Mouse (Mus musculus) liver, adult 2 months (tissue): Measurements from ENCODE around the gene Ffar4. TPM values are rescaled to one million over a fixed set of nuclear protein-coding genes. Genes with fewer than 3 reads are reported as not detected.

ENCODE experiments used
- DNase-seq: peaks from one replicate; pipeline ENCODE4 v3.0.0-alpha.2; 2011; ENCODE audit warnings: low read depth, low spot score; ENCODE audit errors: extremely low read depth
- H3K27ac ChIP-seq: fragments of 200-500 bp; replicated peaks from 2 replicates; pipeline ENCODE4 v1.5.1; 2012; ENCODE audit warnings: low read depth, mild to moderate bottlenecking, control low read depth, inconsistent platforms, low read length; ENCODE audit not compliant: insufficient read depth
- H3K27me3 ChIP-seq: fragments of 200-500 bp; 2 replicates; pipeline ENCODE4 v1.6.1; 2012; ENCODE audit warnings: mild to moderate bottlenecking, moderate library complexity, low read length, inconsistent platforms; ENCODE audit not compliant: control insufficient read depth, insufficient read depth
- H3K36me3 ChIP-seq: fragments of 200-500 bp; 2 replicates; pipeline ENCODE4 v1.6.1; 2012; ENCODE audit warnings: low read length, inconsistent platforms; ENCODE audit not compliant: control insufficient read depth, insufficient read depth
- H3K4me1 ChIP-seq: fragments of 200-500 bp; 2 replicates; pipeline ENCODE4 v1.6.1; 2011; ENCODE audit warnings: low read length; ENCODE audit not compliant: control insufficient read depth, insufficient read depth
- H3K4me3 ChIP-seq: fragments of 200-500 bp; 2 replicates; pipeline ENCODE4 v1.5.1; 2011; ENCODE audit warnings: low read depth, mild to moderate bottlenecking, control low read depth, low read length, moderate library complexity; ENCODE audit not compliant: insufficient read depth
- H3K79me2 ChIP-seq: fragments of 200-500 bp; 2 replicates; pipeline ENCODE4 v1.6.1; 2012; ENCODE audit warnings: inconsistent platforms, mild to moderate bottlenecking, low read length, moderate library complexity; ENCODE audit not compliant: control insufficient read depth, insufficient read depth
- H3K9ac ChIP-seq: fragments of 200-500 bp; 2 replicates; pipeline ENCODE4 v1.6.1; 2012; ENCODE audit warnings: low read depth, mild to moderate bottlenecking, control low read depth, inconsistent platforms, low read length
- CTCF ChIP-seq: fragments of 200-500 bp; IDR thresholded peaks from 2 replicates; pipeline ENCODE4 v1.5.1; 2011; ENCODE audit warnings: low read depth, low read length, control low read depth
- POLR2A ChIP-seq: fragments of 200-500 bp; IDR thresholded peaks from 2 replicates; pipeline ENCODE4 v1.6.1; 2011; ENCODE audit warnings: low read length, control low read depth; ENCODE audit not compliant: insufficient read depth; ENCODE audit errors: extremely low read depth
- WGBS: fragments of 180-500 bp; shearing (Covaris S2); methylation state at CpG from one replicate; pipeline ENCODE4 v1.1.7; 2018; 5-methylcytosine and 5-hydroxymethylcytosine counted together
- polyA plus RNA-seq: library from polyadenylated mRNA; depleted of rRNA; stranded (reverse); fragments of >200 nt; gene quantifications from 2 replicates; pipeline ENCODE4 v1.2.3, GENCODE M21; 2012
- total RNA-seq: library from RNA; depleted of rRNA; stranded (reverse); fragments of >200 nt; gene quantifications from 2 replicates; pipeline ENCODE4 v1.2.3, GENCODE M21; 2014

The Ffar4 gene
- total and polyA plus RNA-seq, 2 experiments = 0.09 to 0.83 TPM

GRCm38 (mm10) chr19:38124401-38125218 is 27.7 kb downstream of the Ffar4 start:
- H3K79me2 ChIP-seq = peaks cover 7% of the 10 kb centered on the region; the same call in 1 of the 2 replicates
- DNase-seq = no peak
- TF ChIP-seq POLR2A = peak; percentile 94
- no peak for TF ChIP-seq CTCF
- peak overlapping the region; percentile 94 for H3K9ac ChIP-seq
- under 1% methylated on average over 72 of the region's 77 CpGs for WGBS
- H3K27ac ChIP-seq = peak overlapping the region; percentile 99
- peaks cover 30% of the 10 kb centered on the region for H3K36me3 ChIP-seq
- peaks cover 13% of the 10 kb centered on the region for H3K4me1 ChIP-seq
- H3K4me3 ChIP-seq = peak overlapping the region; percentile 92
- no peaks in the 10 kb centered on the region for H3K27me3 ChIP-seq

- peaks cover 10% of the 10 kb centered on the region for H3K4me1 ChIP-seq
- DNase-seq = peak; percentile 98
Measured at GRCm38 (mm10) chr19:38125219-38125610, 28.3 kb downstream of the Ffar4 start, which contains the start of gene Rbp4. Gene Rbp4 (minus strand): TSS chr19:38125281.

GRCm38 (mm10) chr19:38126656-38127055 is 29.8 kb downstream of the Ffar4 start:
- peak overlapping the region; percentile 47 for H3K27ac ChIP-seq
- no peak overlapping the region for H3K9ac ChIP-seq
- peaks cover 10% of the 10 kb centered on the region for H3K4me1 ChIP-seq
- peaks cover 21% of the 10 kb centered on the region for H3K36me3 ChIP-seq
- no peak overlapping the region for H3K4me3 ChIP-seq
- 26% methylated on average over 8 of the region's 8 CpGs for WGBS
- TF ChIP-seq POLR2A (no peak), CTCF (no peak)
- DNase-seq = peak; percentile 73
- no peaks in the 10 kb centered on the region for H3K27me3 ChIP-seq
- H3K79me2 ChIP-seq = peaks cover 7% of the 10 kb centered on the region; the same call in 1 of the 2 replicates

More at GRCm38 (mm10) chr19:38125219-38125610, 28.3 kb downstream of the Ffar4 start, which contains the start of gene Rbp4:
- H3K79me2 ChIP-seq = peaks cover 7% of the 10 kb centered on the region; the same call in 1 of the 2 replicates
- H3K36me3 ChIP-seq = peaks cover 27% of the 10 kb centered on the region
- H3K27me3 ChIP-seq = no peaks in the 10 kb centered on the region
- WGBS = 14% methylated on average over 6 of the region's 6 CpGs
- peak within 1 kb of the TSS; percentile 92 for H3K4me3 ChIP-seq
- peak within 1 kb of the TSS; percentile 99 for H3K27ac ChIP-seq
- peak within 1 kb of the TSS; percentile 94 for H3K9ac ChIP-seq
- TF ChIP-seq CTCF = no peak
- no peak for TF ChIP-seq POLR2A

GRCm38 (mm10) chr19:38132481-38132880 is 35.6 kb downstream of the Ffar4 start, which contains the start of gene Pde6c:
Gene Pde6c (plus strand): TSS chr19:38132781.
- 87% methylated on average over 6 of the region's 6 CpGs for WGBS
- Histone ChIP-seq H3K36me3 (no peaks in the 10 kb centered on the region), H3K4me1 (peaks cover 10% of the 10 kb centered on the region), H3K79me2 (no peaks in the 10 kb centered on the region), H3K27me3 (no peaks in the 10 kb centered on the region), H3K4me3 (no peak within 1 kb of the TSS), H3K27ac (no peak within 1 kb of the TSS), H3K9ac (no peak within 1 kb of the TSS)
- no peak for DNase-seq
- no peak for TF ChIP-seq CTCF
- TF ChIP-seq POLR2A = no peak

GRCm38 (mm10) chr19:38133986-38134385 is 37.1 kb downstream of the Ffar4 start:
- no peak overlapping the region for H3K27ac ChIP-seq
- H3K4me1 ChIP-seq = peaks cover 10% of the 10 kb centered on the region
- no peak overlapping the region for H3K9ac ChIP-seq
- no peak overlapping the region for H3K4me3 ChIP-seq
- 12% methylated on average over 11 of the region's 11 CpGs for WGBS
- H3K36me3 ChIP-seq = no peaks in the 10 kb centered on the region
- no peak for TF ChIP-seq POLR2A
- no peak for TF ChIP-seq CTCF
- H3K27me3 ChIP-seq = no peaks in the 10 kb centered on the region
- DNase-seq = peak; percentile 67
- H3K79me2 ChIP-seq = no peaks in the 10 kb centered on the region

- H3K4me1 ChIP-seq = peaks cover 10% of the 10 kb centered on the region
- no peaks in the 10 kb centered on the region for H3K79me2 ChIP-seq
- H3K4me3 ChIP-seq = no peak overlapping the region
- TF ChIP-seq CTCF = no peak
- TF ChIP-seq POLR2A = no peak
- no peaks in the 10 kb centered on the region for H3K36me3 ChIP-seq
- no peak overlapping the region for H3K9ac ChIP-seq
- no peak overlapping the region for H3K27ac ChIP-seq
- 51% methylated on average over 6 of the region's 6 CpGs for WGBS
- no peak for DNase-seq
- H3K27me3 ChIP-seq = no peaks in the 10 kb centered on the region
Measured at GRCm38 (mm10) chr19:38134806-38135205, 37.9 kb downstream of the Ffar4 start.
